Mouse (Mus musculus) limb, embryonic 11.5 days (tissue): ENCODE data around the gene Fmo4. TPM values are rescaled to one million over a fixed set of nuclear protein-coding genes. Genes with fewer than 3 reads are reported as not detected.
"Not testable (repeated sequence)": the region's sequence is repeated elsewhere in the genome, so short reads cannot be mapped to it uniquely, and the experiment has no call there.

Source experiments
- ATAC-seq: fragments of 200-750 bp; cut with Nextera tagmentation; 2 replicates; pipeline ENCODE4 v1.8.0; 2017; ENCODE audit warnings: low read depth; ENCODE audit not compliant: insufficient number of reproducible peaks, low FRiP score, low TSS enrichment
- DNase-seq: peaks from one replicate; pipeline ENCODE4 v3.0.0-alpha.2; 2015; ENCODE audit warnings: low spot score
- H3K27ac ChIP-seq: fragments of 300-500 bp; sonication (generic); replicated peaks from 2 replicates; pipeline ENCODE4 v1.5.1; 2014; ENCODE audit warnings: low read depth, mild to moderate bottlenecking, low read length
- H3K27me3 ChIP-seq: fragments of 300-500 bp; sonication (generic); 2 replicates; pipeline ENCODE4 v1.6.1; 2014; ENCODE audit warnings: mild to moderate bottlenecking, low read length, mixed read lengths; ENCODE audit not compliant: control insufficient read depth, insufficient read depth
- H3K36me3 ChIP-seq: fragments of 300-500 bp; sonication (generic); 2 replicates; pipeline ENCODE4 v1.6.1; 2014; ENCODE audit warnings: mild to moderate bottlenecking, low read length, moderate library complexity, mixed read lengths; ENCODE audit not compliant: control insufficient read depth, insufficient read depth
- H3K4me1 ChIP-seq: fragments of 300-500 bp; sonication (generic); 2 replicates; pipeline ENCODE4 v1.6.1; 2014; ENCODE audit warnings: low read length, mixed read lengths; ENCODE audit not compliant: control insufficient read depth, insufficient read depth
- H3K4me2 ChIP-seq: fragments of 300-500 bp; sonication (generic); 2 replicates; pipeline ENCODE4 v1.6.1; 2014; ENCODE audit warnings: low read depth, mild to moderate bottlenecking, moderate library complexity; ENCODE audit not compliant: severe bottlenecking
- H3K4me3 ChIP-seq: fragments of 300-500 bp; sonication (generic); 2 replicates; pipeline ENCODE4 v1.5.1; 2014; ENCODE audit warnings: low read depth, low read length
- H3K9ac ChIP-seq: fragments of 300-500 bp; sonication (generic); 2 replicates; pipeline ENCODE4 v1.6.1; 2014; ENCODE audit warnings: mild to moderate bottlenecking, low read length
- H3K9me3 ChIP-seq: fragments of 300-500 bp; sonication (generic); 2 replicates; pipeline ENCODE4 v1.6.1; 2016; ENCODE audit warnings: low read length; ENCODE audit not compliant: control insufficient read depth
- WGBS: fragments of 180-500 bp; shearing (Covaris S2); extraction: QIAGEN DNeasy Blood & Tissue Kit; methylation state at CpG from one replicate; pipeline ENCODE4 v1.1.7; 2014; 5-methylcytosine and 5-hydroxymethylcytosine counted together
- polyA plus RNA-seq: library from polyadenylated mRNA; unstranded; fragments of >200 nt; fragmentation: Nextera tagmentation; extraction: Ambion mirVana; gene quantifications from 2 replicates; pipeline ENCODE4 v1.2.1, GENCODE M21; 2014

Gene Fmo4
- polyA plus RNA-seq, 1 experiment from 2014 or later, result not detected

GRCm38 (mm10) chr1:162781035-162781434 lies 32.7 kb downstream of the Fmo4 start:
- H3K36me3 ChIP-seq, H3K4me3 ChIP-seq, ATAC-seq, H3K27me3 ChIP-seq, H3K4me2 ChIP-seq, H3K9ac ChIP-seq, DNase-seq, H3K4me1 ChIP-seq, H3K27ac ChIP-seq, H3K9me3 ChIP-seq: not testable (repeated sequence)
- WGBS, result 87% methylated on average over 2 of the region's 2 CpGs

GRCm38 (mm10) chr1:162777943-162778538 lies 35.7 kb downstream of the Fmo4 start:
- Histone ChIP-seq H3K4me1 (no peaks in the 10 kb centered on the region), H3K9me3 (no peaks in the 10 kb centered on the region), H3K4me2 (no peak overlapping the region), H3K9ac (no peak overlapping the region), H3K27me3 (no peaks in the 10 kb centered on the region), H3K36me3 (no peaks in the 10 kb centered on the region), H3K27ac (no peak overlapping the region), H3K4me3 (no peak overlapping the region)
- no peak for ATAC-seq
- no peak for DNase-seq
- WGBS, result 88% methylated on average over 5 of the region's 5 CpGs

- Histone ChIP-seq H3K36me3 (no peaks in the 10 kb centered on the region), H3K4me2 (no peak overlapping the region), H3K9me3 (no peaks in the 10 kb centered on the region), H3K4me1 (no peaks in the 10 kb centered on the region), H3K27me3 (no peaks in the 10 kb centered on the region), H3K9ac (no peak overlapping the region), H3K4me3 (no peak overlapping the region), H3K27ac (no peak overlapping the region)
- ATAC-seq, result no peak
- WGBS, result 78% methylated on average over 4 of the region's 4 CpGs
- DNase-seq, result no peak
These were observed 40.1 kb downstream of the Fmo4 start for GRCm38 (mm10) chr1:162773661-162774060.

- no peak overlapping the region for H3K4me3 ChIP-seq
- ATAC-seq (no peak), DNase-seq (no peak)
- H3K9ac ChIP-seq, result no peak overlapping the region
- H3K4me2 ChIP-seq, result no peak overlapping the region
- no peaks in the 10 kb centered on the region for H3K27me3 ChIP-seq
- no peaks in the 10 kb centered on the region for H3K9me3 ChIP-seq
- H3K27ac ChIP-seq, result no peak overlapping the region
- 77% methylated on average over 4 of the region's 4 CpGs for WGBS
- H3K4me1 ChIP-seq, result no peaks in the 10 kb centered on the region
- H3K36me3 ChIP-seq, result no peaks in the 10 kb centered on the region
These were observed 42.0 kb downstream of the Fmo4 start for GRCm38 (mm10) chr1:162771617-162772360.

- no peaks in the 10 kb centered on the region for H3K27me3 ChIP-seq
These were observed 61.8 kb downstream of the Fmo4 start for GRCm38 (mm10) chr1:162752009-162752408.

GRCm38 (mm10) chr1:162749607-162750006 lies 64.2 kb downstream of the Fmo4 start:
- Histone ChIP-seq H3K4me3 (no peak overlapping the region), H3K27ac (no peak overlapping the region), H3K36me3 (no peaks in the 10 kb centered on the region), H3K9ac (no peak overlapping the region), H3K4me2 (no peak overlapping the region), H3K4me1 (no peaks in the 10 kb centered on the region), H3K9me3 (no peaks in the 10 kb centered on the region), H3K27me3 (no peaks in the 10 kb centered on the region)
- no peak for DNase-seq
- no peak for ATAC-seq
- 72% methylated on average over 7 of the region's 7 CpGs for WGBS

More at GRCm38 (mm10) chr1:162752009-162752408, 61.8 kb downstream of the Fmo4 start:
- no peaks in the 10 kb centered on the region for H3K9me3 ChIP-seq
- no peaks in the 10 kb centered on the region for H3K36me3 ChIP-seq
- no peaks in the 10 kb centered on the region for H3K4me1 ChIP-seq
- ATAC-seq, result no peak
- 79% methylated on average over 6 of the region's 6 CpGs for WGBS
- no peak overlapping the region for H3K27ac ChIP-seq
- H3K4me3 ChIP-seq, result no peak overlapping the region
- DNase-seq, result no peak
- H3K9ac ChIP-seq, result no peak overlapping the region
- H3K4me2 ChIP-seq, result no peak overlapping the region

GRCm38 (mm10) chr1:162748761-162749160 lies 65.0 kb downstream of the Fmo4 start:
- WGBS, result 81% methylated on average over 5 of the region's 5 CpGs
- ATAC-seq (no peak), DNase-seq (no peak)
- Histone ChIP-seq H3K4me1 (no peaks in the 10 kb centered on the region), H3K36me3 (no peaks in the 10 kb centered on the region), H3K4me2 (no peak overlapping the region), H3K9ac (no peak overlapping the region), H3K27me3 (no peaks in the 10 kb centered on the region), H3K9me3 (no peaks in the 10 kb centered on the region), H3K27ac (no peak overlapping the region), H3K4me3 (no peak overlapping the region)
